Comparison of ENCODE assay signal across 15 mouse cellular contexts in the genomic region with DNA sequence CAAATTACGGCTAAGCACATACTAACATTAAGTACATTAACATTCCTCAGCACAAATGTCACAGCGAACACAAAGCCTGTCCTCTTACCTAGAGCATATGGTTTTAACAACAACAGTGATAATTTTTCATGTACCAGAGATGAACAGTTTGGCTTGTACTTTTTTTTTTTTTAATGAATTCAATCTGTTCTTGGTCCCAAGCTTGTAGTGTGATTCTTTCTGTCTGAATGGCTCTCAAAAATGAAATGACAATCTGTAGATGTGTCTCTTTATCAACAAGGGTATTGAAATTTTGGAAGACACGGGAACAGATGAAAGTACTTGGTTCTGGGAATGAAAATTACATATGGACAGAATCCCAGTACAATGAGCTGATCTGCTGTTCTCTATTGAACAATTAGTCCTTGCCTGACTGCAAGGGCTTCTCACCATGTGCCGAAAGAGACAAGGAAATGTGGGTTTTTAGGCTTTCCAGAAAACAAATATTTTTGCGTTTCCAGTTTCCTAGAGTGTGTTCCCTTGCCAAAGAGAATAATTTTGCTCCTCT.
"Had no signal": no experiment of that assay in that cellular context is flagged by ENCODE, and none has a peak within 500 bp of the region (broad histone marks: within the 10 kb centered on the region; RNA-seq: fewer than 3 reads in every experiment).

No protein-coding gene starts in this region.

- H3K9ac ChIP-seq: kidney, embryonic 15.5 days; limb, embryonic 13.5 days; liver, embryonic 15.5 days; neural tube, embryonic 15.5 days had no signal

- H3K4me1 ChIP-seq: limb, embryonic 13.5 days; liver, embryonic 15.5 days; midbrain, embryonic 10.5 days; neural tube, embryonic 15.5 days had no signal

- ATAC-seq: lung, postnatal 0 days had no signal

- H3K36me3 ChIP-seq: kidney, embryonic 15.5 days; limb, embryonic 13.5 days; liver, embryonic 15.5 days; midbrain, embryonic 10.5 days; neural tube, embryonic 15.5 days had no signal

- H3K4me3 ChIP-seq: kidney, embryonic 15.5 days; limb, embryonic 13.5 days; liver, embryonic 15.5 days; midbrain, embryonic 10.5 days; myocyte; neural tube, embryonic 15.5 days had no signal

- DNase-seq: kidney, adult 2 months; kidney, postnatal 14 days; lung, adult 2 months; lung, postnatal 4 days; midbrain, embryonic 14.5 days; right cerebral cortex, adult 18-20 months; right cerebral cortex, postnatal 25 days; thymus, postnatal 4 days had no signal

- H3K27ac ChIP-seq: kidney, embryonic 15.5 days; limb, embryonic 13.5 days; liver, embryonic 15.5 days; midbrain, embryonic 10.5 days; neural tube, embryonic 15.5 days had no signal

- H3K9me3 ChIP-seq: kidney, embryonic 15.5 days; limb, embryonic 13.5 days; liver, embryonic 15.5 days; midbrain, embryonic 10.5 days; neural tube, embryonic 15.5 days had no signal

- H3K4me2 ChIP-seq: kidney, embryonic 15.5 days; limb, embryonic 13.5 days; liver, embryonic 15.5 days; neural tube, embryonic 15.5 days had no signal

- H3K27me3 ChIP-seq: kidney, embryonic 15.5 days; limb, embryonic 13.5 days; liver, embryonic 15.5 days; neural tube, embryonic 15.5 days had no signal
